Mouse (Mus musculus) kidney, embryonic 16.5 days (tissue): ENCODE results near the gene Hnrnpa3. TPM values are rescaled to one million over a fixed set of nuclear protein-coding genes. Genes with fewer than 3 reads are reported as not detected.
A peak's percentile ranks its signal among the peaks of the same experiment; 100 is the strongest.

Source experiments
- ATAC-seq: fragments of 200-750 bp; cut with Nextera tagmentation; 2 replicates; pipeline ENCODE4 v1.8.0; 2017; ENCODE audit warnings: moderate TSS enrichment; ENCODE audit not compliant: low FRiP score, low TSS enrichment
- H3K27ac ChIP-seq: fragments of 300-500 bp; sonication (generic); 2 replicates; pipeline ENCODE4 v1.5.1; 2014; ENCODE audit warnings: low read length
- H3K27me3 ChIP-seq: fragments of 300-500 bp; sonication (generic); 2 replicates; pipeline ENCODE4 v1.6.1; 2014; ENCODE audit warnings: low read length, control low read depth, mixed read lengths; ENCODE audit not compliant: insufficient read depth
- H3K36me3 ChIP-seq: fragments of 300-500 bp; sonication (generic); 2 replicates; pipeline ENCODE4 v1.6.1; 2014; ENCODE audit warnings: low read length, control low read depth, mixed read lengths; ENCODE audit not compliant: insufficient read depth
- H3K4me1 ChIP-seq: fragments of 300-500 bp; sonication (generic); 2 replicates; pipeline ENCODE4 v1.6.1; 2014; ENCODE audit warnings: low read length, control low read depth, mixed read lengths; ENCODE audit not compliant: insufficient read depth
- H3K4me2 ChIP-seq: fragments of 300-500 bp; sonication (generic); replicated peaks from 2 replicates; pipeline ENCODE4 v1.6.1; 2014; ENCODE audit warnings: low read depth, low read length
- H3K4me3 ChIP-seq: fragments of 300-500 bp; sonication (generic); 2 replicates; pipeline ENCODE4 v1.5.1; 2014; ENCODE audit warnings: mild to moderate bottlenecking, low read length
- H3K9ac ChIP-seq: fragments of 300-500 bp; sonication (generic); replicated peaks from 2 replicates; pipeline ENCODE4 v1.6.1; 2014; ENCODE audit warnings: low read length
- H3K9me3 ChIP-seq: fragments of 300-500 bp; sonication (generic); 2 replicates; pipeline ENCODE4 v1.6.1; 2016; ENCODE audit warnings: low read length, control low read depth
- WGBS: fragments of 180-500 bp; shearing (Covaris S2); extraction: QIAGEN DNeasy Blood & Tissue Kit; methylation state at CpG from one replicate; pipeline ENCODE4 v1.1.7; 2014; 5-methylcytosine and 5-hydroxymethylcytosine counted together
- polyA plus RNA-seq: library from polyadenylated mRNA; unstranded; fragments of >200 nt; fragmentation: Nextera tagmentation; extraction: Ambion mirVana; gene quantifications from 2 replicates; pipeline ENCODE4 v1.2.1, GENCODE M21; 2015

Gene Hnrnpa3
- polyA plus RNA-seq, 1 experiment from 2014 or later = 293 TPM

- no peak overlapping the region for H3K27ac ChIP-seq
- H3K9me3 ChIP-seq = 0 out of 2 replicates have a peak, but pooled peaks cover under 1% of the 10 kb centered on the region
- 93% methylated on average over 1 of the region's 1 CpGs for WGBS
- no peaks in the 10 kb centered on the region for H3K27me3 ChIP-seq
- H3K4me1 ChIP-seq = peaks cover 7% of the 10 kb centered on the region; the same call in 1 of the 2 replicates
- H3K9ac ChIP-seq = no peak overlapping the region
- H3K4me2 ChIP-seq = no peak overlapping the region
- H3K4me3 ChIP-seq = no peak overlapping the region
- H3K36me3 ChIP-seq = no peaks in the 10 kb centered on the region
- ATAC-seq = no peak
These were observed 8.6 kb upstream of the Hnrnpa3 start for GRCm38 (mm10) chr2:75650437-75650836.

GRCm38 (mm10) chr2:75653150-75653549 lies 5.9 kb upstream of the Hnrnpa3 start:
- Histone ChIP-seq H3K9me3 (no peaks in the 10 kb centered on the region), H3K36me3 (no peaks in the 10 kb centered on the region), H3K4me3 (no peak overlapping the region), H3K27ac (no peak overlapping the region), H3K9ac (no peak overlapping the region), H3K27me3 (no peaks in the 10 kb centered on the region), H3K4me2 (no peak overlapping the region), H3K4me1 (peaks cover 21% of the 10 kb centered on the region)
- no peak for ATAC-seq

GRCm38 (mm10) chr2:75654679-75655078 lies 4.4 kb upstream of the Hnrnpa3 start:
- H3K4me2 ChIP-seq = no peak overlapping the region
- H3K36me3 ChIP-seq = no peaks in the 10 kb centered on the region
- H3K4me3 ChIP-seq = no peak overlapping the region
- H3K9me3 ChIP-seq = no peaks in the 10 kb centered on the region
- H3K4me1 ChIP-seq = peaks cover 22% of the 10 kb centered on the region
- no peaks in the 10 kb centered on the region for H3K27me3 ChIP-seq
- H3K27ac ChIP-seq = peak overlapping the region; percentile 56; the same call in 1 of the 2 replicates
- ATAC-seq = no peak
- H3K9ac ChIP-seq = no peak overlapping the region; the same call in 1 of the 2 replicates
- WGBS = 74% methylated on average over 1 of the region's 1 CpGs

- Histone ChIP-seq H3K27ac (peak overlapping the region; percentile 100), H3K4me1 (peaks cover 33% of the 10 kb centered on the region), H3K4me3 (no peak overlapping the region), H3K9ac (peak overlapping the region; percentile 31; the same call in 1 of the 2 replicates), H3K36me3 (no peaks in the 10 kb centered on the region), H3K9me3 (no peaks in the 10 kb centered on the region), H3K27me3 (no peaks in the 10 kb centered on the region), H3K4me2 (no peak overlapping the region)
- ATAC-seq = no peak
- 83% methylated on average over 5 of the region's 5 CpGs for WGBS
These were observed 2.1 kb upstream of the Hnrnpa3 start for GRCm38 (mm10) chr2:75656924-75657323.

GRCm38 (mm10) chr2:75657907-75658691 lies 962 bp upstream of the Hnrnpa3 start:
- H3K9me3 ChIP-seq = no peaks in the 10 kb centered on the region
- H3K4me1 ChIP-seq = peaks cover 33% of the 10 kb centered on the region
- H3K36me3 ChIP-seq = peaks cover 8% of the 10 kb centered on the region
- peak overlapping the region; percentile 98 for H3K9ac ChIP-seq
- no peaks in the 10 kb centered on the region for H3K27me3 ChIP-seq
- peak overlapping the region; percentile 81 for H3K4me2 ChIP-seq
- ATAC-seq = peak; percentile 24; the same call in 1 of the 2 replicates
- peak overlapping the region; percentile 100 for H3K27ac ChIP-seq
- WGBS = 3% methylated on average over 18 of the region's 18 CpGs
- peak overlapping the region; percentile 98 for H3K4me3 ChIP-seq

- H3K9me3 ChIP-seq = no peaks in the 10 kb centered on the region
- 0% methylated on average over 40 of the region's 47 CpGs for WGBS
These were observed 534 bp downstream of the Hnrnpa3 start for GRCm38 (mm10) chr2:75659629-75659960.

GRCm38 (mm10) chr2:75660255-75660948 lies 1.3 kb downstream of the Hnrnpa3 start:
- Histone ChIP-seq H3K4me1 (peaks cover 27% of the 10 kb centered on the region), H3K4me3 (peak overlapping the region; percentile 98), H3K4me2 (peak overlapping the region; percentile 93), H3K9ac (peak overlapping the region; percentile 100), H3K27ac (peak overlapping the region; percentile 97), H3K36me3 (peaks cover 25% of the 10 kb centered on the region), H3K9me3 (no peaks in the 10 kb centered on the region), H3K27me3 (no peaks in the 10 kb centered on the region)
- ATAC-seq = no peak
- 1% methylated on average over 15 of the region's 15 CpGs for WGBS

More at GRCm38 (mm10) chr2:75659629-75659960, 534 bp downstream of the Hnrnpa3 start:
- peak; percentile 69 for ATAC-seq
- Histone ChIP-seq H3K4me1 (peaks cover 33% of the 10 kb centered on the region), H3K9ac (peak overlapping the region; percentile 100), H3K4me3 (peak overlapping the region; percentile 98), H3K27ac (peak overlapping the region; percentile 97), H3K4me2 (peak overlapping the region; percentile 93), H3K36me3 (peaks cover 20% of the 10 kb centered on the region), H3K27me3 (no peaks in the 10 kb centered on the region)

GRCm38 (mm10) chr2:75661106-75661505 lies 2.0 kb downstream of the Hnrnpa3 start:
- Histone ChIP-seq H3K9ac (peak overlapping the region; percentile 100), H3K27ac (no peak overlapping the region), H3K9me3 (no peaks in the 10 kb centered on the region), H3K4me2 (peak overlapping the region; percentile 93), H3K4me3 (peak overlapping the region; percentile 98), H3K27me3 (no peaks in the 10 kb centered on the region), H3K36me3 (peaks cover 25% of the 10 kb centered on the region), H3K4me1 (peaks cover 25% of the 10 kb centered on the region)
- ATAC-seq = no peak
- 24% methylated on average over 2 of the region's 2 CpGs for WGBS

GRCm38 (mm10) chr2:75669491-75670445 lies 10.7 kb downstream of the Hnrnpa3 start:
- WGBS = 40% methylated on average over 14 of the region's 14 CpGs
- peaks cover 16% of the 10 kb centered on the region for H3K36me3 ChIP-seq
- H3K4me3 ChIP-seq = no peak overlapping the region
- no peaks in the 10 kb centered on the region for H3K27me3 ChIP-seq
- no peak overlapping the region for H3K4me2 ChIP-seq
- no peak overlapping the region for H3K9ac ChIP-seq
- H3K4me1 ChIP-seq = no peaks in the 10 kb centered on the region
- no peaks in the 10 kb centered on the region for H3K9me3 ChIP-seq
- 0 out of 2 replicates have a peak overlapping the region, but pooled peaks have one; percentile 34 for H3K27ac ChIP-seq
- no peak for ATAC-seq
